Mouse (Mus musculus) left cerebral cortex, postnatal 36 days (tissue): ENCODE data around the gene Nprl3. TPM values are rescaled to one million over a fixed set of nuclear protein-coding genes. Genes with fewer than 3 reads are reported as not detected.
A peak's percentile ranks its signal among the peaks of the same experiment; 100 is the strongest.
"Not testable (repeated sequence)": the region's sequence is repeated elsewhere in the genome, so short reads cannot be mapped to it uniquely, and the experiment has no call there.

Source experiments
- DNase-seq, 2 experiments: peaks; one replicate each; pipeline ENCODE4 v3.0.0; 2021 to 2022; ENCODE audit warnings: low spot score in 2 of 2, mixed read lengths in 1 of 2
- intact Hi-C: fragments of 180-260 bp; cut with DNase I; formaldehyde crosslinking; loops from one replicate; pipeline ENCODE4 v1.15.1; 2025
- total RNA-seq, 2 experiments: library from RNA; stranded (reverse); gene quantifications; 2 replicates each; pipeline ENCODE4 v1.2.3; 2021

Nprl3 gene
- 10 to 100 TPM; 42.1 to 59.7 TPM for total RNA-seq

GRCm38 (mm10) chr11:32267188-32267884 lies at the start of gene Nprl3:
Nprl3 (minus strand) TSS chr11:32267707.
- intact Hi-C loops, result no loop called here
- peak; percentile 95 to 96 for DNase-seq

GRCm38 (mm10) chr11:32316009-32316408 lies 48.5 kb upstream of the Nprl3 start:
- intact Hi-C loops, result no loop called here
- DNase-seq, result no peak

- intact Hi-C loops, result no loop called here
- no peak for DNase-seq
Measured at GRCm38 (mm10) chr11:32309928-32310327, 42.4 kb upstream of the Nprl3 start.

GRCm38 (mm10) chr11:32309446-32309845 lies 41.9 kb upstream of the Nprl3 start:
- intact Hi-C loops, result no loop called here
- no peak for DNase-seq

- no peak for DNase-seq
- intact Hi-C loops, result no loop called here
Measured at GRCm38 (mm10) chr11:32307006-32307405, 39.5 kb upstream of the Nprl3 start.

GRCm38 (mm10) chr11:32303455-32303854 lies 35.9 kb upstream of the Nprl3 start:
- no peak for DNase-seq
- intact Hi-C loops, result no loop called here

- intact Hi-C loops, result no loop called here
- peak; percentile 43 to 45 for DNase-seq
Measured at GRCm38 (mm10) chr11:32302824-32303419, 35.4 kb upstream of the Nprl3 start.

- no peak for DNase-seq
Measured at GRCm38 (mm10) chr11:32301506-32301905, 34.0 kb upstream of the Nprl3 start.

GRCm38 (mm10) chr11:32300279-32301267 lies 33.1 kb upstream of the Nprl3 start:
- intact Hi-C loops, result no loop called here
- peak in 1 of 2 experiments; percentile 13 for DNase-seq

More at GRCm38 (mm10) chr11:32301506-32301905, 34.0 kb upstream of the Nprl3 start:
- intact Hi-C loops, result no loop called here

GRCm38 (mm10) chr11:32299865-32300264 lies 32.4 kb upstream of the Nprl3 start, which contains the start of gene Hbq1a:
Hbq1a (plus strand) TSS chr11:32300069.
- DNase-seq, result peak; percentile 46 to 54
- intact Hi-C loops, result not testable (repeated sequence)

GRCm38 (mm10) chr11:32298532-32298918 lies 31.0 kb upstream of the Nprl3 start:
- DNase-seq, result no peak
- intact Hi-C loops, result no loop called here

GRCm38 (mm10) chr11:32297866-32298531 lies 30.5 kb upstream of the Nprl3 start:
- intact Hi-C loops, result no loop called here

GRCm38 (mm10) chr11:32297417-32297816 lies 29.9 kb upstream of the Nprl3 start:
- DNase-seq, result not testable (repeated sequence)

More at GRCm38 (mm10) chr11:32297866-32298531, 30.5 kb upstream of the Nprl3 start:
- DNase-seq, result no peak

GRCm38 (mm10) chr11:32296203-32296602 lies 28.7 kb upstream of the Nprl3 start, which contains the start of gene Hba-a2:
Hba-a2 (plus strand) TSS chr11:32296489.
- intact Hi-C loops, DNase-seq: not testable (repeated sequence)

More at GRCm38 (mm10) chr11:32297417-32297816, 29.9 kb upstream of the Nprl3 start:
- intact Hi-C loops, result not testable (repeated sequence)

GRCm38 (mm10) chr11:32293479-32293878 lies 26.0 kb upstream of the Nprl3 start:
- not testable (repeated sequence) for DNase-seq

GRCm38 (mm10) chr11:32292819-32293218 lies 25.3 kb upstream of the Nprl3 start:
- intact Hi-C loops, DNase-seq: not testable (repeated sequence)

More at GRCm38 (mm10) chr11:32293479-32293878, 26.0 kb upstream of the Nprl3 start:
- intact Hi-C loops, result not testable (repeated sequence)

GRCm38 (mm10) chr11:32287493-32287825 lies 20.0 kb upstream of the Nprl3 start:
- DNase-seq, result no peak
- intact Hi-C loops, result no loop called here

GRCm38 (mm10) chr11:32286695-32287492 lies 19.4 kb upstream of the Nprl3 start, which contains the start of gene Hbq1b:
Hbq1b (plus strand) TSS chr11:32286965.
- DNase-seq, result peak; percentile 68 to 82
- intact Hi-C loops, result not testable (repeated sequence)
